Mouse (Mus musculus) neural tube, embryonic 15.5 days (tissue): ENCODE measurements around the gene Pa2g4. TPM values are rescaled to one million over a fixed set of nuclear protein-coding genes. Genes with fewer than 3 reads are reported as not detected.
"Not testable (repeated sequence)": the region's sequence is repeated elsewhere in the genome, so short reads cannot be mapped to it uniquely, and the experiment has no call there.

Source experiments
- ATAC-seq: fragments of 200-750 bp; cut with Nextera tagmentation; 2 replicates; pipeline ENCODE4 v1.8.0; 2017; ENCODE audit warnings: mild to moderate bottlenecking, moderate TSS enrichment, moderate library complexity; ENCODE audit not compliant: low FRiP score
- H3K27ac ChIP-seq: fragments of 300-500 bp; sonication (generic); replicated peaks from 2 replicates; pipeline ENCODE4 v1.5.1; 2015; ENCODE audit warnings: mild to moderate bottlenecking, inconsistent platforms
- H3K27me3 ChIP-seq: fragments of 300-500 bp; sonication (generic); replicated peaks from 2 replicates; pipeline ENCODE4 v1.6.1; 2015; ENCODE audit warnings: inconsistent platforms
- H3K36me3 ChIP-seq: fragments of 300-500 bp; sonication (generic); 2 replicates; pipeline ENCODE4 v1.6.1; 2015; ENCODE audit warnings: inconsistent platforms
- H3K4me1 ChIP-seq: fragments of 300-500 bp; sonication (generic); 2 replicates; pipeline ENCODE4 v1.6.1; 2015; ENCODE audit warnings: inconsistent platforms
- H3K4me2 ChIP-seq: fragments of 300-500 bp; sonication (generic); 2 replicates; pipeline ENCODE4 v1.6.1; 2015; ENCODE audit warnings: inconsistent platforms, mild to moderate bottlenecking, moderate library complexity
- H3K4me3 ChIP-seq: fragments of 300-500 bp; sonication (generic); replicated peaks from 2 replicates; pipeline ENCODE4 v1.5.1; 2015; ENCODE audit warnings: mild to moderate bottlenecking, inconsistent platforms
- H3K9ac ChIP-seq: fragments of 300-500 bp; sonication (generic); replicated peaks from 2 replicates; pipeline ENCODE4 v1.6.1; 2015; ENCODE audit warnings: mild to moderate bottlenecking, inconsistent platforms
- H3K9me3 ChIP-seq: fragments of 300-500 bp; sonication (generic); replicated peaks from 2 replicates; pipeline ENCODE4 v1.6.1; 2016; ENCODE audit warnings: inconsistent platforms
- WGBS: fragments of 180-500 bp; shearing (Covaris S2); methylation state at CpG from one replicate; pipeline ENCODE4 v1.1.7; 2015; ENCODE audit warnings: mixed read lengths; 5-methylcytosine and 5-hydroxymethylcytosine counted together
- polyA plus RNA-seq: library from polyadenylated mRNA; unstranded; fragments of >200 nt; fragmentation: Nextera tagmentation; extraction: Ambion mirVana; gene quantifications from 2 replicates; pipeline ENCODE4 v1.2.1, GENCODE M21; 2015

The Pa2g4 gene
- 121 and 157 TPM in 2 replicates for polyA plus RNA-seq

DNA sequence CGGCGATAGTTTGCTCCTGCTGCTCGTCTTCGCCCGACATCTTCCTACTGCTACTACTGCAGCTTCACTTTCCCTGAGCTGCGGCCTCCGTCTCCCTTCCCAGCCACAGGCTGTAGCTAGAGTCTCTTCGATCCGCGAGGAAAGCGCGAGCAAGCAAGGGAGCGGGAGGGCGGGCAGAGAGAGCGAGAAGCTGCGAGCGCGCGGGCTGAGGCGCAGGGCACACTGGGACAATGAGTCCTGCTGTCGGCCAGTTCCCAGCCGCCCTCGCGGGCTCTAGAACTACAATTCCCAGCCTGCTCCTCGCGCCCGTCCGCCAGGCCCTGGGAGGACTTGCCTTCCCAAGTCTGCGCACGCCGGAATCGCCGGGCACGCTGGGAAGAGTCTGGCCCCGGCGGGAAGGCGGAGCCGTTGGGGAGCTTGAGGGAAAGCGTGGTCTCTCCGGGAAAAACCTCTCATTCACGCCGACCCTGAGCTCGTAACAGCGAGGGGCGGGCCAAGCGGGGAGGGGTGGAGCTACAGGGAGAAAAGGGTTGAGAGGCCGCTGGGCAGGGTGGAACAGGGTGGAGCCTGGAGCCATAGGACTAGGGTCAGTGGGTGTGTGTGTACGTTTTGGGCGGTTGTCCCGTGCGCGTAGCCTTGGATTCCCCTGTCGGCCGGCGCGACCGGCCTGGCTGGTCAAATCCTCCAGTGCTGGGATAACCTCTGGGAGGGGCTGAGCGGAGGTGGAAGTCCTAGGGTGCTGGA, at the start of gene Pa2g4:
Gene Pa2g4, minus strand, starts transcription at position 200 of the 744 bp plus-strand sequence.
- peak within 1 kb of the TSS; percentile 93 for H3K27ac ChIP-seq
- peak within 1 kb of the TSS; percentile 92 for H3K4me3 ChIP-seq
- peak within 1 kb of the TSS; percentile 92 for H3K4me2 ChIP-seq
- H3K9me3 ChIP-seq, result no peaks in the 10 kb centered on the region
- peak within 1 kb of the TSS; percentile 93 for H3K9ac ChIP-seq
- ATAC-seq, result peak; percentile 99
- H3K36me3 ChIP-seq, result peaks cover 20% of the 10 kb centered on the region
- H3K4me1 ChIP-seq, result peaks cover 25% of the 10 kb centered on the region
- under 1% methylated on average over 58 of the region's 58 CpGs for WGBS
- H3K27me3 ChIP-seq, result no peaks in the 10 kb centered on the region

- no peak overlapping the region for H3K4me2 ChIP-seq
- no peak for ATAC-seq
- no peaks in the 10 kb centered on the region for H3K36me3 ChIP-seq
- H3K27ac ChIP-seq, result no peak overlapping the region
- H3K9ac ChIP-seq, result no peak overlapping the region
- 62% methylated on average over 3 of the region's 3 CpGs for WGBS
- H3K4me1 ChIP-seq, result peaks cover 3% of the 10 kb centered on the region; the same call in 1 of the 2 replicates
- no peaks in the 10 kb centered on the region for H3K9me3 ChIP-seq
- no peak overlapping the region for H3K4me3 ChIP-seq
- no peaks in the 10 kb centered on the region for H3K27me3 ChIP-seq
Observed at GRCm38 (mm10) chr10:128614934-128615333, 49.1 kb upstream of the Pa2g4 start.

GRCm38 (mm10) chr10:128613820-128614219, 48.0 kb upstream of the Pa2g4 start:
- not testable (repeated sequence) for H3K9me3 ChIP-seq, H3K4me3 ChIP-seq, H3K27me3 ChIP-seq, H3K9ac ChIP-seq, H3K4me1 ChIP-seq, ATAC-seq, H3K4me2 ChIP-seq, H3K36me3 ChIP-seq, H3K27ac ChIP-seq
- WGBS, result 75% methylated on average over 4 of the region's 4 CpGs

GRCm38 (mm10) chr10:128613154-128613440, 47.3 kb upstream of the Pa2g4 start:
- ATAC-seq, result peak; percentile 31; the same call in 1 of the 2 replicates
- WGBS, result 49% methylated on average over 6 of the region's 6 CpGs
- peak overlapping the region; percentile 42 for H3K4me2 ChIP-seq

DNA sequence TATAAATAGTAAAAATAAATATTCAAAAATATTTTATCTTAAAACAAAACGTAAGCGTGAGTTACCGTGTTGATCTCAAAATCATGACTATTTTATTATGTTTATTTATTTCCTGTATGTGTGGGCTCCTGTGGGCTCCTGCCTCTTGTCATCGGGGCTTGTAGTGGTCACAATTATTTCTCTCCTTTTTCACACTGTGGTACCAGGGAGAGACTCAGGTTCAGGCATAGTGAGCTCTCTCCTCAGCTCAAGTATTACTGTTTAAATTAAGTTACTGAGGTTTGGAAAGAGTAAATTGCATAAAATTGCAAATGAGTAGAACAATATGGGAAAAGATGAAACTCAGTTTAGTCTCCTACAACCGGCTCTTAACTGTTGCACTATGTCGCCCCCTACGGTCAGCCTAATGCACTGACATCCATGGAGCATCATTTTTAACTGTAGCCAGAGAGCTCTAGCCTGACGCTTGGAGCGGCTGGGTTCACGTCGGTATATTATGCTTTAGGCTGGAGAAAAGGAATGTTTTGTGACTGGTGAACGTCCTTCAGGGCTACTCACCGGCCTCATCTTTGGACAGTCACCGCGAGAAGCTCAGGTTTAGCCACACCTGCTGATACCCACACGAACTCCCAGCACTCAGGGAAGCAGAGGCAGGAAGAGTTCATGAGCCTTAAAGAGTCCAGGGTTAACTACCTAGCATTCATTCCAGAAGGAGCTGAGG, 46.8 kb upstream of the Pa2g4 start:
- Histone ChIP-seq H3K36me3 (no peaks in the 10 kb centered on the region), H3K4me2 (peak overlapping the region; percentile 42), H3K4me1 (peaks cover 3% of the 10 kb centered on the region; the same call in 1 of the 2 replicates), H3K4me3 (no peak overlapping the region), H3K27ac (no peak overlapping the region), H3K9ac (0 out of 2 replicates have a peak overlapping the region, but pooled peaks have one; percentile 32), H3K9me3 (no peaks in the 10 kb centered on the region), H3K27me3 (no peaks in the 10 kb centered on the region)
- 15% methylated on average over 16 of the region's 16 CpGs for WGBS
- ATAC-seq, result peak; percentile 72

More at GRCm38 (mm10) chr10:128613154-128613440, 47.3 kb upstream of the Pa2g4 start:
- Histone ChIP-seq H3K4me3 (no peak overlapping the region), H3K4me1 (peaks cover 3% of the 10 kb centered on the region; the same call in 1 of the 2 replicates), H3K36me3 (no peaks in the 10 kb centered on the region), H3K9ac (no peak overlapping the region), H3K27ac (no peak overlapping the region), H3K27me3 (no peaks in the 10 kb centered on the region), H3K9me3 (no peaks in the 10 kb centered on the region)

GRCm38 (mm10) chr10:128606483-128606882, 40.7 kb upstream of the Pa2g4 start:
- 42% methylated on average over 2 of the region's 2 CpGs for WGBS
- ATAC-seq, result no peak
- no peaks in the 10 kb centered on the region for H3K4me1 ChIP-seq
- H3K4me2 ChIP-seq, result no peak overlapping the region
- no peaks in the 10 kb centered on the region for H3K27me3 ChIP-seq
- no peaks in the 10 kb centered on the region for H3K36me3 ChIP-seq
- no peak overlapping the region for H3K4me3 ChIP-seq
- H3K27ac ChIP-seq, result no peak overlapping the region
- no peak overlapping the region for H3K9ac ChIP-seq
- no peaks in the 10 kb centered on the region for H3K9me3 ChIP-seq

GRCm38 (mm10) chr10:128602470-128603128, 36.8 kb upstream of the Pa2g4 start:
- Histone ChIP-seq H3K9me3 (no peaks in the 10 kb centered on the region), H3K4me2 (no peak overlapping the region), H3K9ac (no peak overlapping the region), H3K27ac (no peak overlapping the region), H3K4me3 (no peak overlapping the region), H3K27me3 (no peaks in the 10 kb centered on the region), H3K36me3 (no peaks in the 10 kb centered on the region), H3K4me1 (no peaks in the 10 kb centered on the region)
- ATAC-seq, result no peak
- WGBS, result 85% methylated on average over 4 of the region's 4 CpGs

DNA sequence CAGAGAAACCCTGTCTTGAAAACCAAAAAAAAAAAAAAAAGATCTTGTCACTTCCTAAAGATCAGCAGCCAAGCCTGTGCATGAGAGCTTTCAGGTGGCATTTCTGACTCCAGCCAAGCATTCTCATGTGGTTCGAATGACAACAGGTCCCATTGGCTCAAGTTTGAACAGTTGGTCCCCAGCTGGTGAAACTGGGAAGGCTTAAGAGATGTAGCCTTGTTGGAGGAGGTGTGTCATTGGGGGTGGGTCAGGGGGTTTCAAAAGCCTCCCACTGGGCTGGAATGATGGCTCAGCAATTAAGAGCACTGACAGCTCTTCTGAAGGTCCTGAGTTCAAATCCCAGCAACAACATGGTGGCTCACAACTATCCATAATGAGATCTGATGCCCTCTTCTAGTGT, 35.7 kb upstream of the Pa2g4 start:
- WGBS, result 86% methylated on average over 1 of the region's 1 CpGs
- no peak overlapping the region for H3K27ac ChIP-seq

DNA sequence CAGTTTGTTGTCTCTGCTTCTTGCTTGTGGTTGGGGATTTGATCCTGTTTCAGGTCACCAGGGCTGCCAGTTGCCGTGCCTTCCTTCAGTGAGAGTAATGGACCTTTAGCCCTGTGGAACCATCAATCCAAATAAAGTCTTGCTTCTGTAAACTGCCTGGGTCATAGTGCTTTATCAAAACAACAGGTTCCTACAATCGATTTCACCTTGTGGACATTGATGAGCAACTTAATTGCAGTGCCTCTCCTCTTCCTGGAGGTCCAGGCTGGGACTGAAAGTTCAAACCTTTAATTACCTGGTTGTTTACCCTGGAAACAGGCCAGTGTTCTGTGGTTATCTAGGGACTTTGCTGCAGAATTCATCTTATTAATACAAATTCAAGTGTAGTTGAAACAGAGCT, 32.7 kb upstream of the Pa2g4 start:
- Histone ChIP-seq H3K9ac (no peak overlapping the region), H3K9me3 (no peaks in the 10 kb centered on the region), H3K27me3 (no peaks in the 10 kb centered on the region), H3K4me2 (no peak overlapping the region), H3K36me3 (no peaks in the 10 kb centered on the region), H3K4me3 (no peak overlapping the region), H3K27ac (no peak overlapping the region), H3K4me1 (no peaks in the 10 kb centered on the region)
- ATAC-seq, result no peak
- 78% methylated on average over 2 of the region's 2 CpGs for WGBS

More for the DNA sequence above, 35.7 kb upstream of the Pa2g4 start:
- no peaks in the 10 kb centered on the region for H3K4me1 ChIP-seq
- no peaks in the 10 kb centered on the region for H3K27me3 ChIP-seq
- no peaks in the 10 kb centered on the region for H3K9me3 ChIP-seq
- no peak overlapping the region for H3K4me2 ChIP-seq
- no peak for ATAC-seq
- no peak overlapping the region for H3K4me3 ChIP-seq
- no peaks in the 10 kb centered on the region for H3K36me3 ChIP-seq
- no peak overlapping the region for H3K9ac ChIP-seq

DNA sequence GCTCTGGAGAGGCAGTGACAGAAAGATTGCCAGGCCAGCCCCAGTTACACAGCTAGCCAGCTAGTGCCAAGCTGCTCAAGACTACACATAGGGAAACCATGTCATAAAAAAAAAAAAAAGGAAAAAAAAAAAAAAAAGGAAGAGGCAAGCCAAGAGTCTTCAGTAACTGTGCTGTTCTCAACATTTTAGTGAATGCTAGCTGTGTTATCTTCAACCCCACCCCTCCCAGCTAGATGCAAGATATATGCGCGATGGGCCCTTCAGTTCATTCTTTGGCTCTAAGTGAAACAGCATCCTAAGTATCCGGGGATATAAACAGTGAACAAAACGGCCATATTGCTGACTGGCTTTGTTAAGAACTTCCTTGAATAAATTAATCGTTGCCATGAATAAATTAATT, 27.0 kb upstream of the Pa2g4 start:
- WGBS, result 63% methylated on average over 5 of the region's 5 CpGs
- Histone ChIP-seq H3K36me3 (no peaks in the 10 kb centered on the region), H3K9ac (no peak overlapping the region), H3K27me3 (peaks cover 19% of the 10 kb centered on the region), H3K4me1 (peaks cover 19% of the 10 kb centered on the region), H3K9me3 (no peaks in the 10 kb centered on the region), H3K4me2 (no peak overlapping the region), H3K4me3 (no peak overlapping the region), H3K27ac (no peak overlapping the region)
- ATAC-seq, result no peak

DNA sequence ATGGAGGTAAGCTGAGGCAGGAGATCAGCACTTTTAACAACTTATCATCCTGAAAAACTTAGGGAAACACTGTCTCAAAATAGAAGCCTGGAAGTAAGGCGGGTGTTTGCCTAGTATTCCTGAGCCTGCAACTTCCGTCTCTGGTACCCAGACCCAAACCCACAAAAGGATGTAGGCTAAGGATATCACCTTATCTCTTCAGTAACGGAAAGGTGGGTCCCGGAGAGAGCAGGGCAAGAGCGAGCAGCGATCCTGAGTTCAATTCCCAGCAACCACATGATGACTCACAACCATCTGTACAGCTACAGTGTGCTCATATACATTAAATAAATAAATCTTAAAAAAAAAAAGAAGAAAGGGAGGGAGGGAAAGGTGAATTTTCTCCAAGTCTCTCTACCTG, 25.6 kb upstream of the Pa2g4 start:
- Histone ChIP-seq H3K4me2 (no peak overlapping the region), H3K27ac (no peak overlapping the region), H3K4me3 (no peak overlapping the region), H3K9ac (no peak overlapping the region), H3K4me1 (peaks cover 19% of the 10 kb centered on the region), H3K9me3 (no peaks in the 10 kb centered on the region), H3K36me3 (no peaks in the 10 kb centered on the region), H3K27me3 (peaks cover 32% of the 10 kb centered on the region)
- WGBS, result 92% methylated on average over 6 of the region's 6 CpGs
- ATAC-seq, result no peak
